Mouse (Mus musculus): ENCODE data around the gene Cnot1.
"Not testable (repeated sequence)": the region's sequence is repeated elsewhere in the genome, so short reads cannot be mapped to it uniquely, and the experiment has no call there.

Gene Cnot1

DNA sequence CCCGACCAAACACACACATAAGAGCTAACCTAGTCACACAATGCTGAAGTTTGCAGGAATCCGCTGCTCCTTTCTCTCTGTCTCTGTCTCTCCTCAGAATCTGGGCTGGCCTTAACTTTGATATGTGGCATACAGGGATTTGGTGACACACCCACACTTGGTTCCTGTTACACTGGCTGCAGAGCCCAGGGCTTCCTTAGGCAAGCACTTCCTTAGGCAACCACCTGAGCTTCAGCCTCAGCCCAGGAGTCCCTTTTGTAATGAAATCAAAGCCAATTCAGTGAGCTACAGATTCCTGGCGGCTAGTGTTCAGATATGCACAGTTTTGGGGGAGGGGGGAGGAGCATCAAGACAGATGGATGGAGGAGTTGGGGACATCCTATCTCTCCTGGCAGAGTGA is 10.3 kb upstream of the Cnot1 start:
- DNase-seq (ENCODE audit: low spot score in 2 of 2) = no peak

DNA sequence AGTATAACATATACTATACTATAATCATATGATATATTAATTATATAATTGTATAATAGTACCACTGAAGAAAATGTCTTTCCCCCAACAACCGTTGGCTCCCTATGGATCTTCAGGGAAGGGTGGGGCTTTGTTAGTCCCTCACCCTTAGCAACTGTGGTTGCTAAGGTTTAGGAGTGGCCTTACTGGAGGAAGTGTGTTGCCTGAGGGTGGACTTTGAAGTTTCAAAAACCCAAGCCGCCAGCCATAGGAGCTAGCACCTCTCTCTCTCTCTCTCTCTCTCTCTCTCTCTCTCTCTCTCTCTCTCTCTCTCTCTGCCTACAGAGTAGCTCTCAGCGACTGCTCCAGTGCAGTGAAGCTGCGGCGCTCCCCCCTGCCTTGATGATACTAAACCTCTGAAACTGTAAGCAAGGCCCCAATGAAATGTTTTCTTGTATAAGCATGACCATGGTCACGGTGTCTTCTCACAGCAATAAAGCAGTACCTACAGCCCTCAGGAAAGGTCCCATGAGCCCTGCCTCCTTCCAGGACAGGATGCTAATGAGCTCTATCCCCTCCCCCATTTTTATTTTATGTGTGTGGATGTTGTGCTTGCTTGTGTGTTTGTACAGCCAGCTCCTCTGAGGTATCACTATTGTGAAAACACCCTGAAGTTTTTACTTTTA is 8.9 kb upstream of the Cnot1 start:
- no peak for DNase-seq (ENCODE audit: low spot score in 2 of 2)

DNA sequence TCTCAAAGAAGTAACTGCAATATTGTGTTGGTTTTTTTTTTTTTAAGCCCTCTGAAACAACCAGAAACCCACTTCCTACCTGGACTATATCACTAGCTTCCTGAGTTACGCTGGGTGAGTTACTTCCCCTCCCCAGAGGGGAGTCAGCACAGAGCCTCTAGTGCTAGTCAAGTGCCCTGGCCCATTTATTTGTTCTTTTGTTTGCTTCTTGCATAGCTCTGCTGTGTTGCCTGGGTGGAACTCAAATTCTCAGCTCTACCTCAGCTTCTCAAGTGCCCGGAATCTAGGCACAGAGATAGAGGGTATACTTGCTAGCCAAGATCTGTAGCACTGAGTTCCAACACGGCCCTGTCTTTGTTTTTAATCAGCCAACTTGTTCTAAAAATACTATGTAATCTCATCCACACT is 2.9 kb upstream of the Cnot1 start:
- DNase-seq (ENCODE audit: low spot score in 2 of 2) = no peak

DNA sequence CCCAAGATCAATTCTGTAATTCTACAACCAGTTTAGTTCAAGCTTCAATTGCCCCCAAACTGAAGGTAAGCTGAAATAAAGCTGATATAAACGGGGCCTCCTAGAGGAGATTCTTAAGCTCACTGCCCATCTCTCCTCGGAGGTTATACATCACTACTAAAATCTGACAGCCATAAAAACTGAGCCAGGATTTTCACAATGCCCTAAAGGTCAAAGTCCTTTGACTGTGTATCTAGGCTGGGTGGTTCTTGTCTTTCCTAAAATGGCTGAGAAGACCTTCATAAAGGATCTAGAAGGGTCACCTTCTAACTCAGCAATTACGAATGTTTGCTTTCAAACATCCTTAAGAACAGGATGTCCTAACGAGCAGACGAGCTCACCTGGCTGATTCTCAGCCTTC is 1.9 kb upstream of the Cnot1 start:
- DNase-seq (ENCODE audit: low spot score in 2 of 2) = no peak

DNA sequence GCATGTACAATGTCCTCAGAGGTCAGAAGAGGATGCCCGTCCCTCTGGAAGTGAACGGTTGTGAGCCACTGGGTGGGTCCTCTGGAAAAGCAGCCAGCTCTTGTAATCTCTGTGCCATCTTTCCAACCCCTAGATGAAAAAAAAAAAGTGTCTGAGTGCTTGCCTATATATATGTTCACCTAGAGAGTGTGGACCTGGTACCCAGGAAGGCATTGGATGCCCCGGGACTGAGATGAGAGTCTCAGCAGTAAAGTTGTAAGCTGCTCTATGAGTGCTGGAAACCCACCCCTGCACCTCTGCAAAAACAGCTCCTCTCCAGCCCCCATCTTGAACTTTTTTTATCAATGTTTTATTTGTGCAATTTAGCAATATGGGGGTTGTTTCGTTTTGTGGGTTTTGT is 1.4 kb upstream of the Cnot1 start:
- no peak for DNase-seq (ENCODE audit: low spot score in 2 of 2)

DNA sequence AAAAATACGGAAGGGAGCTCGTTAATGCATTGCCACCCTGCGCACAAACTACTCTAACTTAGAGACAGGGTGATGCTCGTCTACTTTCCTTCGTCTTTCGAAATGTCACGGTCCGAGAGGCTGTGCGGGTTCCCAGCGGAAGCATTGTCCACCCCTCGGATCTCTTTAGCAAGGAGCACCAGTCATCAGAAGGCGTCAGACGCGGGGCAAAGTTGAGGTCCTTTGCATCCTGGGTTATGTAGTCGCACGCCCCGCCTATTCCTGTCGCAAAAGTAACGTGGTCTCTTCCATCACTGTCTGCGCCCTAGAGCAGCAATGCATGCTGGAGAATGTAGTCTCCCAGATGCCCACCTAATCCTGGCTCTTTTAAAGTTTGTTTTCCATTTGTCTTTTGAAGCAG is 597 bp upstream of the Cnot1 start:
- peak; percentile 70 to 81 for DNase-seq (ENCODE audit: low spot score in 2 of 2)

DNA sequence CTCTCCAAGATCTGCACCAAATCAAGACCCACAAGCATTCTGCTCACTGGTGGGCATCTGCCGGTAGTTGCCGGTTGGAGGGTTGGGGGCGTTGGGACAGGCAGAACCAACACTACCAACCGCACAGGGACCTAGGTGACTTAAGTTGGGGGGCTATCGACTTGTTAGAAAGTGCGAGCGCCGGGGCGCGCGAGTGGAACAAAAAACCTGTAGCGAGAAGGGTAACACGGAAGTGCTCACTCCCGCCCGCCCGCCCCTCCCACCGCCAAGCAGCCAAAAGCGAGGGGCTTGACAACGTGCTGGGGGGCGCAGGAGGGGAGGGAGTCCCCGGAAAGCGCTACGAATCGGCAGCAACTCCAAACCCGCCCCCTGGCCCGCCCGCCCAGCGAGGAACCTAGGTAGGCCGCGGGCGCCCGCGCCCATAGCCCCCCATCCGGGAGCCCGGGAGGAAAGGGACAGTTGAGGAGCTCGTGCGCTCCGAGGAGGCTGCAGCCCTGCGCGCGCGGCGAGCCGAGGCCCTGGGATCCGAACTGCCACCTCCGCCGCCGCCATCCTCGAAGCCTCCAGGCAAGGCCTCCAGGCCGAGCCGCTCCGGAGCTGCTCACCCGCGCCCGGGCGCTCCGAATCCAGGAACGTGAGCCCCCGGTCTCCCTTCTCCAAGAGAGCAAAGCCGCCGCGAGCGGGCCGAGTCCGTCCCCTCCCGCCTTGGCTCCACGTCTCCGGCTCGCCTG is 638 bp downstream of the Cnot1 start:
- DNase-seq (ENCODE audit: low spot score in 2 of 2) = peak in 1 of 2 experiments; percentile 8

DNA sequence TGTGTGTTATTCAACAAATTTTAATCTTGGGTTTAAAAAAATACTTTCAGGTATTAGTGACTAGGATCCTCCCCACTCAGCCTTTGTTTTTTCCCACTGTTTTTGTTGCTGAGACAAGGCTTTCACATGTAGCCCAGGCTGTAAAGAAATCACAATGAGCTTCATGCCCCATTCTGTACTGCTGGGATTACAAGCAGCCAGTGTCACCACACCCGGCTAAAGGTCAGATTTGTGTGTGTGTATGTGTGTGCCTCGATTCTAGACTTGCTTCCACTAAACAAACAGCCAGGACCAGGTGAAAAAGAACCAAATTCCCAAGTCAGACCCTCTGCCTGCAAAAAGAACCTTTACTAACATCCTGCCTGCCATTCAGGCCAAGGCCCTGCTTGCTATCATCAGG is 1.8 kb downstream of the Cnot1 start:
- DNase-seq (ENCODE audit: low spot score in 2 of 2) = no peak

DNA sequence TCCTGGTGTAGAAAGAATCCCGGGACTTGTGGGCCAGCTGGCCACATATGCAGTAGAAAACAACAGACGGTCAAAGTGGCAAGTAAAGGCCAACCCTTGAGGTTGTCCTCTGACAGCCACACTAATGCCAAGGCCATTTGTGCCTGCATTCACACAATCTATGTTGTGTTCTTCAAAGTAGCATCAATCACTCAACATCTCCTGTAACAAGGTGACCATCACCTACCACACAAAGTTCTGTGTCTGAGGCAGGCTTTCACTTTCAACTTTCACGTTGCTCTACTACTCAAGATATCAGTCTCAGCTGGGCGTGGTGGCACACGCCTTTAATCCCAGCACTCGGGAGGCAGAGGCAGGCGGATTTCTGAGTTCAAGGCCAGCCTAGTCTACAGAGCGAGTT is 5.0 kb downstream of the Cnot1 start:
- DNase-seq (ENCODE audit: low spot score in 2 of 2) = no peak

DNA sequence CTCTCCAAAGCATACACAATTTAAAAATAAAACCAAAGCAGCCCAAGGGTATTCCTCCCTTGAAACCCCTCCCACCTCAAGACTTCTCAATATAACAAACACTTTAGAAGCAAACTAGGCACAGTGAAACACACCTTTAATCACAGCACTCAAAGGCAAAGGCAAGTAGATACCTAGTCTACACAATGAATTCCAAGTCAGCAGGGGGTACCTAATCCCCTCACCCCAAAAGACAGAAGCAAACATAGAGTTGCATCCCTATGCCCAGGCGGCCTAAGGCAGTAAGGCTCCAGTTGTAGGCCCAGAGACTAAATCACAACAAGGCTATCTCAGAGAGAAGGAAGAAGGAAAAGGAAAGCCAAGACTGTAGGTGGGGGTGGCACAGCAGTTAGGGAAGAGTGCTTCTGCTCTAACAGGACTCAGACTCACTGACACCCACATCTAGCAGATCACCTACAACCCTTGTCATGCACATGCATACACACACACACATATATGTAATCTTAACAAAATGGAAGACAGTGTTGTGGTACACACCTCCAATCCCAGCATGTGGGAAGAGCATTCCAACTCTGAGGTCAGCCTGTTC is 5.7 kb downstream of the Cnot1 start:
- DNase-seq (ENCODE audit: low spot score in 2 of 2) = no peak

DNA sequence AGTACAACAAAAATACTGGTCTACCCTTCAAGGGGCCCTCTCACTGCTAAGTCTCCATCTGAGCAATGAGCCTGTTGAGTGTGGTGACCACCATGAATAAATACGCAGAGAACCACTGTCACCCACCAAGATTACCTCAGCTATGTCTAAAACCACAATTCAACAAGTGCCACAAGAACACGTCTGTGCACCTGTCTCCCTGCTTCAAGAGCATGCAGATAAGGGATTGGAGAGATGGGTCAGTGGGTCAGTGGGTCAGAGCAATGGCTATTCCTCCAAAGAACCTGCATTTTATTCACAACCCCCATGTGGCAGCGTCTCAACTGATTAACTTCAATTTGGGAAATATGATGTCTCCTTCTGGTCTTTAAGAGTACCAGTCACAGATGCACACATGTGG is 6.9 kb downstream of the Cnot1 start:
- no peak for DNase-seq (ENCODE audit: low spot score in 2 of 2)

DNA sequence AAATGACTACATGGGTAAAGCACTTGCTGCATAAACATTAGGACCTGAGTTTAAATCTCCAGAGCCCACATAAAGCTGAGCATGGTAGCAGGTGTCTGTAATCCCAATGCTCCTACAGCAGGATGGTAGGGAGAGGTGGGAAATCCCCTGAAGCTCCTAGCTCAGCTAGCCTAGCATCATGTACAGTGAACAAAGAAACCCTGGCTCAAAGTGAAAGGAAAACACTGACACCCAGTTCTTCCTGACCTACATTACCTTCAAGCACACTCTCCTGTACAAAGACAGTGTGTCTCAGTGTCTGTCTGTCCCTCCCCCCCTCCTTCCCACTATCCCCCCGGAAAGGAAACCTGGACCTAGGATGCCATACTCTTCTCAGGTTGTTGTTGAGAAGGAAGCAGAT is 7.4 kb downstream of the Cnot1 start:
- no peak for DNase-seq (ENCODE audit: low spot score in 2 of 2)

DNA sequence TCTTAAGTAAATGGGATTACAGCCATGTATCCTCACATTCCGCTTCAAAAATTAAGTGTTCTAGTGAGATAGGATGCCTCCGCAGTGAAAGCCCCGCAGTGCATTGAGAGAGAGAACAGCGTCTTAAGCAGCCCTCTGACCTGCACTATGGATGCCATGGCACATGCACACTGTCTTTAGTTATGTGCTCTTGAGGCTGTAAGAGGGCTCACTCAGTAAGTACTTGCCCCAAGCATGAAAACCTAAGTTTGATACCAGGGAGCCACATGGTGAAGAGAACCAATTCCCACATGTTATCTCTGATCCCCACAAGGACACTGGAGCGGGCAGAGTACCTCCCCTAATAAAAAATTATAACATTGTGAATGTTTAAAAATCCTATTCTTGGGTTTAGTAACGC is 8.1 kb downstream of the Cnot1 start:
- no peak for DNase-seq (ENCODE audit: low spot score in 2 of 2)

DNA sequence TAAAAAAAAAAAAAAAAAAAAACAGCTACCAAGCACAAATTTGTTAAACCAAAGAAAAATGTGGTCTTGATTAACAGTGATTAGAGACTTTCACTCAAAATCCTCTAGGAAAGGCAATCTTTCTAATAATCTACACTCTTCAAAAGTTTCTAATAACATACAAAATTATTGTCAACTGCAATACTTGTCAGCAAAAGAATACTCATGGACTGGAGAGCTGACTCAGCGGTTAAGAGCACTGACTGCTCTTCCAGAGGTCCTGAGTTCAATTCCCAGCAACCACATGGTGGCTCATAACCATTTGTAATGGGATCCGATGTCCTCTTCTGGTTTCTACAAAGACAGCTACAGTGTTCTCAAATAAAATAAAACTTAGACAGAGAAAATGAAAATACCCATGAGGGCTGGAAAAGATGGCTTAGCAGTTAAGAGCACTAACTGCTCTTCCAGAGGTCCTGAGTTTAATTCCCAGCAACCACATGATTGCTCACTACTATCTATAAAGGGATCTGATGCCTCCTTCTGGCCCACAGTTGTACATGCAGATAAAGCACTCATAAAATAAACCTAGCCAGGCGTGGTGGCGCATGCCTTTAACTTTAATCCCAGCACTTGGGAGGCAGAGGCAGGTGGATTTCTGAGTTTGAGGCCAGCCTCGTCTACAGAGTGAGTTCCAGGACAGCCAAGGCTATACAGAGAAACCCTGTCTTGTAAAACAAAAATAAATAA is 11.8 kb downstream of the Cnot1 start:
- DNase-seq (ENCODE audit: low spot score in 2 of 2) = not testable (repeated sequence)

DNA sequence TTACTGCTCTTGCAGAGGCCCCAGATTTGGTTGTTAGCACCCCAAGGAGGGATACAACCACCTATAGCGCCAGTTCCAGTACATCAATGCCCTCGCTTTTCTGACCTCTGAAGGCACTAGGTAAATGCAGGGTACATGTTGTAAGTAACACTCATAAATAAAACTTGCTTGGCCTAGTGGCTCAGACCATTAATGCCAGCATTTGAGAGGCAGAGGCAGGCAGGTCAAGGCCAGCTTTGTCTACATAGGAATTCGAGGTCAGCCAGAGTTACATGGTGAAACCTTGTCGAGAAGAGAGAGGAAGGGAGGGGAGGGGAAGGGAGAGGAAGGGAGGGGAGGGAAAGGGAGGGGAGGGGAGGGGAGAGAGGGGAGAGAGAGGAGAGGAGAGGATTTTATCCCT is 21.7 kb downstream of the Cnot1 start:
- DNase-seq (ENCODE audit: low spot score in 2 of 2) = no peak

DNA sequence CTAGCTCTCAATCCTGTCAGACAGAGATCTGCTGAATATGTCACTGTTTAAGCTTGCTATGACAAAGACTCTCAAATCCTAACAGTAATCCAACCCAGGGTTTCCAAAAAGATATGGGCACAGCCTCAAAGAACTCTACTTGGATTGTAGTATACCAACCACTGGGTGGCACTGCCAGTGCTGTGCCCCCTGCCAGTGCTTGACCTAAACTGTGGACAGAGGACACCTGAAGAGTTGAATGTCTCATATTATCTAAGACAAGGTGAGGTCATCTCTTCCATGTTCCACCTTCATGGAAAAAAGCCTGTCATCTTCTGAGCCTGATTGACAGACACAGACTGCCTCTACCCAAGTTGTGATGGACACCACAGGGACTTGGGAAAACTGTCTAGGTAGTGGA is 24.6 kb downstream of the Cnot1 start:
- DNase-seq (ENCODE audit: low spot score in 2 of 2) = no peak

DNA sequence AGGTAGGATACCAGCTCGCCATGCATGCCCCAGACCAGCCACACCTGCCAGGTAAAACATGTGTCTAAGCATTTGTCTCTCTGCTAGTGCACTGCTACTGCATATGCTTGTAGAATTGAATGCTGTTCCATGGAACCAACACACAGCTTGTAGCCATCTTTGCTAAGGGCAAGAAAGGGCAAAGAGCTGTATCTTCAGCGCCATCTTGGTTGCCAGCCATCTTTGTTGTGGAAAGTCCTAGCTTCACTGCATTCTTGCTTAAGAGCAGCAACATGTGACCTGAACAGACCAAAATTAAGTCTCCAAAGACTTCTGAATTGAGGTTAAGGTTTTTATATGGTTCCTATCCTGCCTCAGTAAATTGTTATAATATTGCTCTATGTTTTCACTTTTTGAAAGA is 25.5 kb downstream of the Cnot1 start:
- DNase-seq (ENCODE audit: low spot score in 2 of 2) = no peak

DNA sequence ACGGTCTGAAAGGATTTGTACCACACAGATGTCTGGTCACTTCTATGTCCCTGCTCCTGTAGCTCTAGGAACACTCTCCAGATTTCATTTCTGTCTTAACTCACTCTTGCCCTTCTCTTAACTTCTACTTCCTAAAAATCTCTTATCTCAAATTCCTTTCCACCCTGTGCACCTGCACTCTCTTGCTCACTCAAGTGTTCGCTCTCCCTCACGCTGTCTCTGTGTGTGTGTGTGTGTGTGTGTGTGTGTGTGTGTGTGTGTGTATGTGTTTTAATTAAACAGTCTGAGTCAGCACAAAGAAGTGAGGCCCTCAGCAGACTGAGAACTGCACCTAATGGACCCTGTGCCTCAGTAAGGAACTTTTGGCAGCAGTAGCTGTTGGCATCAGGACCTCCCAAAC is 26.2 kb downstream of the Cnot1 start:
- no peak for DNase-seq (ENCODE audit: low spot score in 2 of 2)

DNA sequence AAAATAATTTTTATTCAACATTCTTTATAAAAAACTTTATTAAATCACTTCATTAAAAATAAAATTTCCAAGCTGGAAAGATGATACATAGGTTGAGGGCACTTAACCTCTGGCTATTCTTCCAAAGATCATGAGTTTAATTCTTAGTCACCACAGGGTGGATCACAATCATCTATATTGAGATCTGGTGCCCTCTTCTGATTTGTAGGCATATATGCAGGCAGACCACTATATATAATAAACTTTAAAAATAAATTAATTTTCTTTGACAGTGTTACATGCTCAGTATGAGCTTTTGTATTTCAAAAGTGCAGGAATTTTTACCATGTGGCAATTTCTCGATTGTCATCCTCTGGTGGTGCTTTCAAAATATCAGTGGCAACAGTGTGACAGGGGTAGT is 43.1 kb downstream of the Cnot1 start:
- no peak for DNase-seq (ENCODE audit: low spot score in 2 of 2)

DNA sequence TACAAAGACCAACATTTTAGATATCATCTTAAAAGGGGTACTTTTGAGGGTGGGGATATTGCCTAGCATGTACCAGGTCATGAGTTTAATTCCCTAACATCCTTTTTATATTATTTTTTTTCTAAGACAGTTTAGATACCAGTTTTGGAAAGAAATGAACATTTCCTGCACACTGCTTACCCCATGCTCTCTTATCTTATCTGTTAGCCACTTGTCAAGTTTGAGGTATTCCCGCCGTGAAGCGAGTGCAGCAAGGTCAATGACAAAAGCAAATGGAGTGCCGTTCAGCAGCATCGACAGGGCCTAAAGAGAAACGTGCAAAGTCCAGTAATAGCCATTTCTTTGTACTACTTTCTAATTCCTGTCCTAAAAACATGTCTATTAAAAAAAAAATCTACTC is 46.9 kb downstream of the Cnot1 start:
- DNase-seq (ENCODE audit: low spot score in 2 of 2) = no peak

DNA sequence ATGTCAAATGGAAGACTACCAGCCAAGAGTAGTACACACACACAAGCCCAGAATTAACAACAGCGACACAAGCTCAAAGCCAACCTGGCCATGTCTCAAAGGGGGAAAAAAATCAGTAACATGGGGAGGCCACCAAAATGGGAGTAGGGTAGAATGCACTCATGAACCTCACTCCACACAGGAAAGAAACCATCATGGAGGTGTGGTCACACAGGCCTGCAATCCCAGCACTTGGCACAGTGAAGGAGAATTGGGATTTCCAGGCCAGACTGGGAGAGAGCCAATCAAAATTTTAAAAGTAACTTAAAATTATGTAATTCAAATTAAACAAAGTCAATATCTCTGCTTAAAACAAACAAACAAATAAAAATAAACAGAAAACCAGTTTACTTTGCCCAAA is 55.3 kb downstream of the Cnot1 start:
- DNase-seq (ENCODE audit: low spot score in 2 of 2) = no peak

DNA sequence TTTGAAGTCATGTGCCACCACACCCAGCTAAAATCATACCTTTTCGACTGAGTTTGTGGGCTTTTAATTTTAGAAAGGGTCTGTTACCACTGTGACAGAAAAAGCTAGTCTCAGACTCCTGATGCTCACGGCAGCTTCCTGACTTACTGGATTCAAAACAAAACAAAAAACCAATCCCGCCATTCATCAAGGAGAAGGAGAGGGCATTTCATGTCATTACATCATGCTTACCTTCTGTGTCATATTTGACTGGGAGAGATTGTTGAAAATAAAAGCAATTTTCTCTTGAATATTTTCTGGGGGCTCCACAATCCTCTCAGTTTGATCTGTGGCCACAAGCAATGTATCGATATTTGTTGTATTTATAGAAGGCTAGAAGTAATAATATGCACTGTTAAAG is 59.2 kb downstream of the Cnot1 start:
- no peak for DNase-seq (ENCODE audit: low spot score in 2 of 2)

DNA sequence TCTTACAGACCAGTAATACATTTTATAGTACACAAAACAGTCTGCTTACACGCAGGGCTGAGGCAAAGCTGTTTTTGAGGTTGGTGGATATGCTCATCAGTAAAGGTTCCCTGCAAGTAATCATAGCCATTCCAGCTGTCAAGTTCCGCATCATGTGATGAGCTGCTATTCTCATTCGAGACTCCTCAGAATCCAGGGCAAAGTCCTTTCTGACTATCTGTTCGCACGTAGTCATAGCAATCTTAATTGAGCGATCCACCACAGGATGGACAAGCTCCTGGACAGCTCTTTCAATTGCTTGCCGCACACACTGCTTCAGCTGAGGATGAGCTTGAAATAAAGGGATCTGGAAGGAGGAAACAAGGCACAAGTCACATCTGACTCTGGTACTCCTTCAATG is 65.5 kb downstream of the Cnot1 start:
- no peak for DNase-seq (ENCODE audit: low spot score in 2 of 2)

Data from spleen, postnatal 14 days (tissue).